Mouse (Mus musculus) induced T-regulatory cell, adult 2 months (primary cell): ENCODE data around the gene Bnip2.

Experiments
- DNase-seq: peaks from one replicate; pipeline ENCODE4 v3.0.0-alpha.2; 2012; ENCODE audit warnings: low read depth

The Bnip2 gene

DNA sequence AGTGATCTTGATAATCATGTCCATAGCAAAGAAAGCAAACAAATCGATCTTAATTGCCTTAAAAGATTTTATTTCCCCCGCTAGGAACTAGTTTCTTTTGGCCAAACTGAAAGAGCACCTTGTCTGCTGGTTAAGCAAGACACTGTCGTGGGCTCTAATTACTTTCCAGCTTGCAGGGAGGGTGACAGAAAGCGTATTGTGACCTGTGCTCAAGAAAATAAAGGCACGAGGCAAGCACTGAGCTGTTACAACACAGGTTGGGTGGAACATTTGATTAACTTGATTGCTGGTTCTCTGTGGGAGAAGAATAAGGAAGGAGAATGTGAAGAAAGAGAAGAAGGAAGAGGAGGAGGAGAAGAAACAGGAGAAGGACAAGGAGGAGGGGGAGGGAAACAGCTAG is 59.0 kb downstream of the Bnip2 start:
- no peak for DNase-seq

DNA sequence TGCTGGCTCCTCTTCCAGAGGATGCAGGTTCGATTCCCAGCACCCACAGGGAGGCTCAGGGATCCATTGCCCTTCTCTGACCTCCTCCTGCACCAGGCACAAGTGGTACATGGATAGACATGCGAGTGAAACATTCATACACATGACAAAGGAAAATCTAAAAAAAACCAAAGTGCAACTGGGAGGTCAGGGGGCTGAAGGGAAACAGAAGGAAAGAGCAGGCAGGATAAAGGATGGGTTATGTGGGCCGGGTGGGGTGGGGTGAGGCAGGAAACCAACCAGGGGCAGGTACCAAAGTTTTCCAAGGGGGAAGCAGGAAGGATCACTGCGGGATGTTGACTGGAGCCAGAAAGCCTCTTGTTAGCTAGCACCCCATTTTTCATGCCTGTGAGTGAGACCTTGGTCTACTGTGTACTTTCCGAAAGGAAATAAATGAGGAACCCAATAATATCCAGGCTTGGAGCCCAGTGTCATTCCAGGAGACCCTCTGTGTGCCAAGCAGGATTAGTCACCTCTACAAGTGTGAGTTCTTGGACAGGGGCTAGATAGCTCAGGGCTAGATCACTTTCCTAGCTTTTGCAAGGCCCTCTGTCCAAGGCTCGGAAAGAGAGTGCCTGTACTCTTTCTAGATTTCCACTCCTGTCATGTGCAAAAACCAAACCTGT is 59.6 kb downstream of the Bnip2 start:
- no peak for DNase-seq

DNA sequence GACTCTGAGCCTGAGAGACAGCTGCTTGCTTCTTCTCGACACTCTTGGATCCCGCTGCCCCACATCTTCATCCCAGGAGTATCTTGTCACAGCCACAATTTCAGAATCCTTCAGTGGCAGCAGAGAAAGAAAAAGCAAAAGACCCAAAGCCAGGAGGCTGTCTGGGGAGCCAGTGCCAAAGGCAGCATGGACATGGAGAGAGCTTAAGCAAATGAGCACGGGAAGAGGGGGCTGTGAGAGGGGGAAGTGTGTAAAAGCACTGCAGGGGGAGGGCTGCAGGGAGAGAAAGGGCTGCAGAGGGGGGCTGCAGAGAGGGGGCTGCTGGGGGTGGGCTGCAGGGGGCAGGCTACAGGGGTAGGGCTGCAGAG is 60.1 kb downstream of the Bnip2 start:
- no peak for DNase-seq

DNA sequence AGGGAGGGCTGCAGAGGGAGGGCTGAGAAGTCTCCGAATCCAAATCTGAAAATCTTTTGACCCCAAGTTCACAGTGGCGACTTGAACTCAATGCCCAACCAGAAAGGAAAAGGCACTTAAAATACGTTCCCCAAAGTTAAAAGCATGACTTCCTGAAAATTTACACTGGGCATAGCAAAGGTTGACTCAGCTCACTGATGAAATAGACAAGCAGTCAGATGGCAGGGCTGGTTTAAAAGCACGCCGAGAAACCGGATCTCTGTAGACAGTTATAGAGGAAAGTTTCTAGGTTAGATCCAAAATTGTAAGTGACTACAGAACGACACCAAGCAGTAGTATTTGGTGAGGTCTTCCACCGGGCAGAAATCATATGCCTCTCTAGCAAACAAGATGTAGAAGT is 60.6 kb downstream of the Bnip2 start:
- DNase-seq: no peak

DNA sequence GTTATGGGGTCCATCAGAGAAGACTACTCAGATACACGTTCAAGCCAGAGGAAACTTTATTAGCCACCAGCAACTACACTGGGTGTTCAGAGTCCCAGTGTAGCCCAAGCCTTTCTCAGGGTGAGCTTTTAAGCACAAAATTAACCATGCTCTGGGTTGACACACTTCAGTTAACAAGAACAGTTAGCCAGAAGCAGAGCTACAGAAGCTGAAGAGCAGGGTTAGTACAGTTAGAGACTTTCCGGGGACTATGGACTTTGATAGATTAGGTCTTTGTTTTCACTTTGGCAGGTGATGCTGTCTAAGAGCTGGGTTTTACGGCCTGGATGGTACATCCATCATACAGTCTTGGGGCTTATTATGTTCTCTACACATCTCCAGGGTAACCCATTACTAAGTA is 63.5 kb downstream of the Bnip2 start:
- DNase-seq: no peak

DNA sequence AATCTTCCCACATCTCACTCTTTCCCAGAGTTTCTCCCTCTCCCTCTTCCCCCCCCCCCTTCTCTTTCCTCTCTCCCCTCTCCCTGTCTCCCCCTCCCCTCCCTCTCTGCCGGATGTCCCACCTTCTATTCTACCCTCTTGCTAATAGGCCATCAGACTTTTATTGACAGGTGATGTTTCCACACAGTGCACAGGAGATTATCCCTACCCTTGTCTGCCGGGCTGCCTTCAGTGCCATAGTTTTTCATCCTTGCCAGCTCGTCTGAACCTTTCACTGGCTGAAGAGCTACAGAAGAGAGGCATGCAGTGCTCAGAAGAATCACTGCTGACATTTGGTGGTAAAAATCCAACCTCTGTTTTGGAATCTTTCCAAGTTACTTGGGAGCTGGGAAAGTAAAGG is 64.1 kb downstream of the Bnip2 start:
- no peak for DNase-seq
